Mouse (Mus musculus) kidney, postnatal 25 days (tissue): ENCODE results near the gene Tmem30a.
A peak's percentile ranks its signal among the peaks of the same experiment; 100 is the strongest.

ENCODE experiments used
- DNase-seq, 2 experiments: peaks; one replicate each; pipeline ENCODE4 v3.0.0; 2021; ENCODE audit warnings: mixed read lengths in 2 of 2

The Tmem30a gene

GRCm38 (mm10) chr9:79792841-79793835 lies at the start of gene Tmem30a:
Tmem30a (minus strand) TSS chr9:79793507.
- peak; percentile 90 to 97 for DNase-seq

- no peak for DNase-seq
Measured at GRCm38 (mm10) chr9:79842615-79843014, 49.3 kb upstream of the Tmem30a start.

- DNase-seq = no peak
Measured at GRCm38 (mm10) chr9:79842028-79842427, 48.7 kb upstream of the Tmem30a start.

GRCm38 (mm10) chr9:79831294-79831693 lies 38.0 kb upstream of the Tmem30a start:
- DNase-seq = no peak

GRCm38 (mm10) chr9:79830874-79831273 lies 37.6 kb upstream of the Tmem30a start:
- DNase-seq = no peak

- no peak for DNase-seq
Measured at GRCm38 (mm10) chr9:79829842-79830800, 36.8 kb upstream of the Tmem30a start.

GRCm38 (mm10) chr9:79827072-79827471 lies 33.8 kb upstream of the Tmem30a start:
- no peak for DNase-seq

GRCm38 (mm10) chr9:79825526-79825925 lies 32.2 kb upstream of the Tmem30a start:
- DNase-seq = no peak

GRCm38 (mm10) chr9:79823856-79824255 lies 30.5 kb upstream of the Tmem30a start:
- DNase-seq = no peak

- DNase-seq = no peak
Measured at GRCm38 (mm10) chr9:79823438-79823837, 30.1 kb upstream of the Tmem30a start.

GRCm38 (mm10) chr9:79816464-79816863 lies 23.2 kb upstream of the Tmem30a start:
- DNase-seq = no peak

GRCm38 (mm10) chr9:79816013-79816412 lies 22.7 kb upstream of the Tmem30a start:
- no peak for DNase-seq

- DNase-seq = no peak
Measured at GRCm38 (mm10) chr9:79814592-79814991, 21.3 kb upstream of the Tmem30a start.

- no peak for DNase-seq
Measured at GRCm38 (mm10) chr9:79810969-79811902, 17.9 kb upstream of the Tmem30a start.

GRCm38 (mm10) chr9:79810534-79810933 lies 17.2 kb upstream of the Tmem30a start:
- no peak for DNase-seq

GRCm38 (mm10) chr9:79809411-79809810 lies 16.1 kb upstream of the Tmem30a start:
- DNase-seq = no peak

GRCm38 (mm10) chr9:79807178-79807577 lies 13.9 kb upstream of the Tmem30a start:
- DNase-seq = no peak

GRCm38 (mm10) chr9:79806317-79807075 lies 13.2 kb upstream of the Tmem30a start:
- peak in 1 of 2 experiments; percentile 23 for DNase-seq

- DNase-seq = peak in 1 of 2 experiments; percentile 59
Measured at GRCm38 (mm10) chr9:79805426-79805825, 12.1 kb upstream of the Tmem30a start.

GRCm38 (mm10) chr9:79796461-79797135 lies 3.3 kb upstream of the Tmem30a start:
- DNase-seq = peak; percentile 29 to 67

- no peak for DNase-seq
Measured at GRCm38 (mm10) chr9:79795076-79795475, 1.8 kb upstream of the Tmem30a start.
